Mouse (Mus musculus) liver, postnatal 0 days (tissue): Measurements from ENCODE around the gene Plxna1. TPM values are rescaled to one million over a fixed set of nuclear protein-coding genes. Genes with fewer than 3 reads are reported as not detected.

Source experiments
- ATAC-seq: fragments of 200-750 bp; cut with Nextera tagmentation; 2 replicates; pipeline ENCODE4 v1.8.0; 2017; ENCODE audit warnings: mild to moderate bottlenecking, moderate library complexity
- DNase-seq: peaks from one replicate; pipeline ENCODE4 v3.0.0-alpha.2; 2016
- H3K27ac ChIP-seq: fragments of 300-500 bp; sonication (generic); 2 replicates; pipeline ENCODE4 v1.5.1; 2014; ENCODE audit warnings: antibody characterized with exemption, moderate library complexity, mild to moderate bottlenecking, low read depth
- H3K27me3 ChIP-seq: fragments of 300-500 bp; sonication (generic); 2 replicates; pipeline ENCODE4 v1.6.1; 2014; ENCODE audit warnings: low read length, control low read depth, mixed read lengths; ENCODE audit not compliant: insufficient read depth
- H3K36me3 ChIP-seq: fragments of 300-500 bp; sonication (generic); replicated peaks from 2 replicates; pipeline ENCODE4 v1.6.1; 2014; ENCODE audit warnings: mild to moderate bottlenecking, control low read depth, low read length, moderate library complexity, mixed read lengths; ENCODE audit not compliant: insufficient read depth
- H3K4me1 ChIP-seq: fragments of 300-500 bp; sonication (generic); 2 replicates; pipeline ENCODE4 v1.6.1; 2014; ENCODE audit warnings: antibody characterized with exemption, mild to moderate bottlenecking, control low read depth; ENCODE audit not compliant: insufficient read depth
- H3K4me2 ChIP-seq: fragments of 300-500 bp; sonication (generic); 2 replicates; pipeline ENCODE4 v1.6.1; 2014; ENCODE audit warnings: low read depth, mild to moderate bottlenecking, low read length, moderate library complexity, mixed read lengths
- H3K4me3 ChIP-seq: fragments of 300-500 bp; sonication (generic); 2 replicates; pipeline ENCODE4 v1.5.1; 2014; ENCODE audit warnings: low read depth, low read length
- H3K9ac ChIP-seq: fragments of 300-500 bp; sonication (generic); replicated peaks from 2 replicates; pipeline ENCODE4 v1.6.1; 2014; ENCODE audit warnings: mild to moderate bottlenecking, moderate library complexity
- H3K9me3 ChIP-seq: fragments of 300-500 bp; sonication (generic); 2 replicates; pipeline ENCODE4 v1.6.1; 2016; ENCODE audit warnings: mild to moderate bottlenecking, control low read depth, low read length, mixed read lengths
- CTCF ChIP-seq: sonication (generic); IDR thresholded peaks from 2 replicates; pipeline ENCODE4 v1.5.1; 2016; ENCODE audit warnings: antibody characterized with exemption, low read depth
- EP300 ChIP-seq: IDR thresholded peaks from 2 replicates; pipeline ENCODE4 v1.6.1; 2016; ENCODE audit warnings: antibody characterized with exemption, low read depth, mild to moderate bottlenecking
- WGBS: fragments of 180-500 bp; shearing (Covaris S2); extraction: QIAGEN DNeasy Blood & Tissue Kit; methylation state at CpG from one replicate; pipeline ENCODE4 v1.1.7; 2014; ENCODE audit not compliant: insufficient replicate concordance; 5-methylcytosine and 5-hydroxymethylcytosine counted together
- polyA plus RNA-seq: library from polyadenylated mRNA; unstranded; fragments of >200 nt; fragmentation: Nextera tagmentation; extraction: Ambion mirVana; gene quantifications from 2 replicates; pipeline ENCODE4 v1.2.1, GENCODE M21; 2015

Plxna1 gene
- polyA plus RNA-seq, 1 experiment from 2014 or later: 1.7 TPM

DNA sequence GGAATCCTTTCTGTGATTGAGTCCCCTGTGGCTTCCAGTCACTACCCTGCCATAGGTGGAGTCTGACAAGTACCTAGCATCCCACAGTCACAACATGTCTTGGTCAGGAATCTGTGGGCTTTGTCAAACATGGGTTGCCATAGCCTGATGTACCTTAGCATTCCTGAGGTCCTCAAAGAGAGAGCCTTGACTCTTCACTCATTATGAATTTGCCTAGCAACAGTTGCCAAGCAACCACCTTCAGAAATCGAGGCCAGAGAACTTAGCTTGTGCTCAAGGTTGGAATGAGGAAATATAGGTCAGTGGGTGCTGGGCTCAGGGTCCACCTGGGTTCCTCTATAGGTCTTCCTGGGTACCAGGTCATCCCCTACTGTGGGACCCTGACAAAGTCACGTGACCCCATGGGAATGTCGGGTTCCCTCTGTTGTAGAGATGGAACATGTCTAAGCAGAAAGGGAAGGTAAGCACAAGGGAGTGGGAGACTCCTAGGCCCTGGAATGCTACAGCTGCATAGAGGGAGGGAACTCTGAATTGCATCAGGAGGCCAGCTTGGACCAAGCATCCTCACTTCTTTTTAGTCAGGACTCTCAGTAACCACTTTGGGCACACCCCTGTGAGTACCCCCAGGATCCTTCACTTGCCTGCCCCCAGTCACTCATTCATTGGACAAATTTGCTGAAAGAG is 57.9 kb downstream of the Plxna1 start:
- Histone ChIP-seq H3K4me3 (no peak overlapping the region), H3K9me3 (no peaks in the 10 kb centered on the region), H3K27ac (no peak overlapping the region), H3K4me1 (no peaks in the 10 kb centered on the region), H3K36me3 (no peaks in the 10 kb centered on the region), H3K27me3 (no peaks in the 10 kb centered on the region), H3K4me2 (no peak overlapping the region), H3K9ac (no peak overlapping the region)
- ATAC-seq: no peak
- DNase-seq: no peak
- WGBS: 57% methylated on average over 3 of the region's 3 CpGs
- TF ChIP-seq CTCF (no peak), EP300 (no peak)

DNA sequence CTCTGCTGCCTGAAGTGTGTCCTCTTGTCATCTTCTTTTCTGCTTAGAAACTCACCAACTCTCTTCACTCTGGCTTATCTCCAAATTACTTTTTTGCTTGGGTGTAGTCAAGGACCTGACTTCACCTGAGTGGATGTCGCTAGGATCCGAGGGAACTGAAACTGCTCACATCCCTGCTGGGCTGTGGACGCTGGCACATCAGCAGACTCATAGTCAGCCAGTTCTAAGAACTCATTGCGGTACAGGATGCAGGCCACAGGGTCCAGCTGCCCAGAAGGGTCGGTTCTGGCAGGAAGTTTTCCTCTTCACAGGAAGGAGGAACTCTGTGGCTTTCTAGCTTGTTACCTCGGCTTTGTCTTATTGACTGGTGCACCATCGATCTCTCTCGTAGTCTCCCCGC is 62.6 kb downstream of the Plxna1 start:
- no peak for TF ChIP-seq EP300
- TF ChIP-seq CTCF: no peak
- H3K4me2 ChIP-seq: no peak overlapping the region
- no peaks in the 10 kb centered on the region for H3K4me1 ChIP-seq
- H3K27ac ChIP-seq: no peak overlapping the region
- ATAC-seq (no peak), DNase-seq (no peak)
- no peak overlapping the region for H3K4me3 ChIP-seq
- no peaks in the 10 kb centered on the region for H3K9me3 ChIP-seq
- H3K9ac ChIP-seq: no peak overlapping the region
- WGBS: 40% methylated on average over 9 of the region's 9 CpGs
- H3K36me3 ChIP-seq: no peaks in the 10 kb centered on the region
- no peaks in the 10 kb centered on the region for H3K27me3 ChIP-seq

DNA sequence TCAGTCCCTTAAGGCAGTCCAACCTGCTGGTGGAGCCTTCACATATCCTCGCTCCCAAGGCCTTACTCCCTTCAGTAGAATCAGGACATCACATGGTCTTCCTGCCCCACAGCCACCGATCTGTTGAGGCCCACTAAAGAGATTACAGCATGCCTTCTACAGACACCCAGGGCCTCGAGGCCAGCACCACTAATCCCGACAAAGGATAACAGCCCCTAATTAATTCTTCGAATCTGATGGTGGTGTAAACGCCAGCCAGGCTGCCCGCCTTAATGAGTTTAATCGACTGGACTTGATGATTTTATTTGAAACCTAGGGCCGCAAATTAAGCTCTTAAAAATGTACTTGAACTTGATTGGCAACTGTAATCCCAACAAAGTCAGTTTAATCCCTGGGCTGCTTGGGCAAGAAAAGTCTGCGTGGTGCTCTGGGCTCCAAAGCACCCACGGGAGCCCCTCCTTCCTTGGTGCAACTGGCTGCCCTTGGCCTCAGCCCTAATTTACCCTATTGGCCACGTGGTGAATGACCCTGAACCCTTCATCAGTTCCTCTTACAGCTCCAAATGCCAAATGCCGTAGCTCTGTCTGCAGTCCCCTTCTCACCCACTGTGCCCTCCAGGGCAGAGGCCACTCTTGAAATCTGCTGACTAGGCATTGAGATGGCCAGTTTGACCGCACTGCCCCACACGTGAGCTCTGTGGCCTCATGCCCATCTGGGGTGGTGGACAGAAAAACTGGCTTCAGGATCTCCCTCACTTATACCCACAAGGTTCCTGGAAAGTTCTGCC is 65.3 kb downstream of the Plxna1 start:
- Histone ChIP-seq H3K9ac (no peak overlapping the region), H3K27ac (no peak overlapping the region), H3K9me3 (no peaks in the 10 kb centered on the region), H3K27me3 (no peaks in the 10 kb centered on the region), H3K4me3 (no peak overlapping the region), H3K4me2 (no peak overlapping the region), H3K4me1 (no peaks in the 10 kb centered on the region), H3K36me3 (no peaks in the 10 kb centered on the region)
- no peak for DNase-seq
- ATAC-seq: no peak
- TF ChIP-seq EP300 (no peak), CTCF (no peak)
- 57% methylated on average over 15 of the region's 15 CpGs for WGBS

DNA sequence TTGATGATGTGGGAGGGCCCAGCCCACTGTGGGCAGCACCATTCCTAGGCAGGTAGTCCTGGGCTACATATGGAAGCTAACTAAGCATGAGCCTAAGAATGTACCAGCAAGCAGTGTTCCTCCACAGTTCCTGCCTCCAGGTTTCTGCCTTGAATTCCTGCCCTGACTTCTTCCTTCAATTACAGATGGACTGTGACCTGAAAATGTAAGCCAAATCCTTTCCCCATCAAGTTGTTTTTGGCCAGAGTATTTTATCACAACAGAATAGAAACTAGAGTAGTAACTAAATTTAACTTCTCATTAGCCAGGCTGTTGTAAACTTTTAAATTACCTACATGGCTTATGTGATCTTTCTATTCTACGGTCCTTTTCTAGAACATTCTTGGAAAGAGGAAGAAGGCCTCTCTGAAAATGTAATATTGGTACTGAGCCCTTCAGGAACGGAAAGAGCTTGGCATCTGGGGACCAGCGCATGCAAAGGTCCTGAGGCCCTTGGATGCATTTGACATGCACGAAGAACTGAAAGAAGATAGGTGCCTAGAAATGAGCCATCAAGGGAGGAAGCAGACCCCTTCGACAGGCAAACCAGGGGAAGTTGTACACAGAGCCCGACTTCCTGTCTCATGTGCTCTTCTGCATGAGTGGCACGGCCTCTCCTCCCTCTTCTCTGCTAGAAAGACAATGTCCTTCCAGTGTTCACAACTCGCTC is 66.3 kb downstream of the Plxna1 start:
- Histone ChIP-seq H3K27ac (no peak overlapping the region), H3K9me3 (no peaks in the 10 kb centered on the region), H3K4me3 (no peak overlapping the region), H3K9ac (no peak overlapping the region), H3K4me2 (no peak overlapping the region), H3K4me1 (no peaks in the 10 kb centered on the region), H3K27me3 (no peaks in the 10 kb centered on the region), H3K36me3 (no peaks in the 10 kb centered on the region)
- DNase-seq (no peak), ATAC-seq (no peak)
- TF ChIP-seq EP300: no peak
- TF ChIP-seq CTCF: no peak
- WGBS: 54% methylated on average over 8 of the region's 8 CpGs

GRCm38 (mm10) chr6:89294621-89295020 is 67.8 kb downstream of the Plxna1 start:
- Histone ChIP-seq H3K4me3 (no peak overlapping the region), H3K4me2 (no peak overlapping the region), H3K36me3 (no peaks in the 10 kb centered on the region), H3K9me3 (no peaks in the 10 kb centered on the region), H3K4me1 (no peaks in the 10 kb centered on the region), H3K9ac (no peak overlapping the region), H3K27me3 (no peaks in the 10 kb centered on the region), H3K27ac (no peak overlapping the region)
- no peak for DNase-seq
- no peak for ATAC-seq
- TF ChIP-seq EP300 (no peak), CTCF (no peak)
- 10% methylated on average over 1 of the region's 1 CpGs for WGBS

DNA sequence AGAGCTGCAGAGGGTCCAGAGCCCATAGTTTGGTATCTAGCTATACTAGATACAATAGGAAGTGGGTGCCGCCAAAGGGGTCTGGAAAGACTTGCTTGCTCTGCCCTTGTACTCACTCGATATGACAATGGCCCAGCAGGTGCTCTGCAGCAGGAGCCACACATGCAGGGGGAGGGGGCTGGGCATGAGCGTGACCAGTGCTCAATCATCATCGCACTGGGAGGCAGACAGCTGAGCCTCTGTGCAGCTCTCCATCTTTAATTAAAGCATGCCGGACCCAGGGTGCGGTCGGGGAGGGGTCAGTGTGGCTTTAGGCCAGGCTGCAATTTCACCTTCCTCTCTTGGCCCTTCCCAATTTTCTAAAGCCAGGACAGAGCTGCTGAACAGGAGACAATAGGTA is 70.9 kb downstream of the Plxna1 start:
- H3K36me3 ChIP-seq: no peaks in the 10 kb centered on the region
- H3K27ac ChIP-seq: no peak overlapping the region
- H3K4me2 ChIP-seq: no peak overlapping the region
- WGBS: 69% methylated on average over 7 of the region's 7 CpGs
- no peak overlapping the region for H3K4me3 ChIP-seq
- H3K27me3 ChIP-seq: no peaks in the 10 kb centered on the region
- no peaks in the 10 kb centered on the region for H3K9me3 ChIP-seq
- ATAC-seq: no peak
- H3K4me1 ChIP-seq: no peaks in the 10 kb centered on the region
- H3K9ac ChIP-seq: no peak overlapping the region
- no peak for TF ChIP-seq CTCF
- TF ChIP-seq EP300: no peak
- no peak for DNase-seq
